16 mouse cellular contexts compared by ENCODE assay signal in genomic region chr10:71778903-71779302, GRCm38 (mm10).
"Had no signal": no experiment of that assay in that cellular context is flagged by ENCODE, and none has a peak within 500 bp of the region (broad histone marks: within the 10 kb centered on the region; RNA-seq: fewer than 3 reads in every experiment).

No protein-coding gene starts in this region.

- DNase-seq: retina, postnatal 1 day; right cerebral cortex, adult 18-20 months; right cerebral cortex, postnatal 14 days; right cerebral cortex, postnatal 25 days; right cerebral cortex, postnatal 4 days; spleen, adult 18-20 months; thymus, adult 18-20 months; thymus, adult 2 months; thymus, postnatal 14 days; thymus, postnatal 25 days; thymus, postnatal 36 days; thymus, postnatal 4 days had no signal

- H3K4me1 ChIP-seq: neural tube, embryonic 13.5 days; neural tube, embryonic 15.5 days; stomach, embryonic 15.5 days had no signal

- H3K36me3 ChIP-seq: neural tube, embryonic 13.5 days; neural tube, embryonic 15.5 days; stomach, embryonic 15.5 days had no signal

- H3K4me3 ChIP-seq: neural tube, embryonic 13.5 days; neural tube, embryonic 15.5 days; stomach, embryonic 15.5 days had no signal

- H3K27ac ChIP-seq: neural tube, embryonic 13.5 days; neural tube, embryonic 15.5 days; stomach, embryonic 15.5 days; stomach, postnatal 0 days had no signal

- H3K9me3 ChIP-seq: neural tube, embryonic 13.5 days; neural tube, embryonic 15.5 days; stomach, embryonic 15.5 days had no signal

- H3K9ac ChIP-seq: neural tube, embryonic 13.5 days; neural tube, embryonic 15.5 days; stomach, embryonic 15.5 days had no signal
